Mouse (Mus musculus) cerebellum, adult 2 months (tissue): Measurements from ENCODE around the gene Naa60.

Experiments used
- CTCF ChIP-seq: fragments of 200-500 bp; IDR thresholded peaks from 2 replicates; pipeline ENCODE4 v1.5.1; 2011; ENCODE audit warnings: low read depth, mild to moderate bottlenecking, control low read depth, low read length, moderate library complexity, borderline replicate concordance; ENCODE audit not compliant: insufficient read depth
- POLR2A ChIP-seq: fragments of 200-500 bp; IDR thresholded peaks from 2 replicates; pipeline ENCODE4 v1.6.1; 2011; ENCODE audit warnings: low read length, control low read depth, borderline replicate concordance; ENCODE audit not compliant: insufficient read depth

GRCm38 (mm10) chr16:3842989-3843388, 29.2 kb upstream of the Naa60 start:
- TF ChIP-seq CTCF (no peak), POLR2A (no peak)
